Mouse (Mus musculus): ENCODE data around the gene Ttll9.

Ttll9 gene

GRCm38 (mm10) chr2:152962091-152962793 is at the start of gene Ttll9:
Gene Ttll9, plus strand, starts transcription at chr2:152962485.
- peak in 1 of 2 experiments; percentile 7 for DNase-seq (ENCODE audit: low read depth in 2 of 2, low spot score in 2 of 2)

- no peak for DNase-seq (ENCODE audit: low read depth in 2 of 2, low spot score in 2 of 2)
Measured at GRCm38 (mm10) chr2:152913471-152913870, 48.8 kb upstream of the Ttll9 start.

GRCm38 (mm10) chr2:152914310-152915120 is 47.8 kb upstream of the Ttll9 start:
- peak; percentile 63 to 78 for DNase-seq (ENCODE audit: low read depth in 2 of 2, low spot score in 2 of 2)

- no peak for DNase-seq (ENCODE audit: low read depth in 2 of 2, low spot score in 2 of 2)
Measured at GRCm38 (mm10) chr2:152915453-152915852, 46.8 kb upstream of the Ttll9 start.

GRCm38 (mm10) chr2:152916111-152916510 is 46.2 kb upstream of the Ttll9 start:
- no peak for DNase-seq (ENCODE audit: low read depth in 2 of 2, low spot score in 2 of 2)

GRCm38 (mm10) chr2:152917671-152918070 is 44.6 kb upstream of the Ttll9 start:
- DNase-seq (ENCODE audit: low read depth in 2 of 2, low spot score in 2 of 2) = no peak

- DNase-seq (ENCODE audit: low read depth in 2 of 2, low spot score in 2 of 2) = no peak
Measured at GRCm38 (mm10) chr2:152922376-152922775, 39.9 kb upstream of the Ttll9 start.

- no peak for DNase-seq (ENCODE audit: low read depth in 2 of 2, low spot score in 2 of 2)
Measured at GRCm38 (mm10) chr2:152923621-152924020, 38.7 kb upstream of the Ttll9 start.

GRCm38 (mm10) chr2:152924128-152924527 is 38.2 kb upstream of the Ttll9 start:
- DNase-seq (ENCODE audit: low read depth in 2 of 2, low spot score in 2 of 2) = no peak

- no peak for DNase-seq (ENCODE audit: low read depth in 2 of 2, low spot score in 2 of 2)
Measured at GRCm38 (mm10) chr2:152924543-152924942, 37.7 kb upstream of the Ttll9 start.

- no peak for DNase-seq (ENCODE audit: low read depth in 2 of 2, low spot score in 2 of 2)
Measured at GRCm38 (mm10) chr2:152925189-152925872, 37.0 kb upstream of the Ttll9 start.

GRCm38 (mm10) chr2:152926896-152927295 is 35.4 kb upstream of the Ttll9 start:
- DNase-seq (ENCODE audit: low read depth in 2 of 2, low spot score in 2 of 2) = no peak

GRCm38 (mm10) chr2:152927371-152927770 is 34.9 kb upstream of the Ttll9 start:
- no peak for DNase-seq (ENCODE audit: low read depth in 2 of 2, low spot score in 2 of 2)

- DNase-seq (ENCODE audit: low read depth in 2 of 2, low spot score in 2 of 2) = no peak
Measured at GRCm38 (mm10) chr2:152928219-152928987, 33.9 kb upstream of the Ttll9 start.

- no peak for DNase-seq (ENCODE audit: low read depth in 2 of 2, low spot score in 2 of 2)
Measured at GRCm38 (mm10) chr2:152928988-152929370, 33.3 kb upstream of the Ttll9 start.

- DNase-seq (ENCODE audit: low read depth in 2 of 2, low spot score in 2 of 2) = no peak
Measured at GRCm38 (mm10) chr2:152930276-152930675, 32.0 kb upstream of the Ttll9 start.

- no peak for DNase-seq (ENCODE audit: low read depth in 2 of 2, low spot score in 2 of 2)
Measured at GRCm38 (mm10) chr2:152931456-152932160, 30.7 kb upstream of the Ttll9 start.

GRCm38 (mm10) chr2:152933048-152933447 is 29.2 kb upstream of the Ttll9 start, which contains the start of gene Foxs1:
Gene Foxs1, minus strand, starts transcription at chr2:152933208.
- DNase-seq (ENCODE audit: low read depth in 2 of 2, low spot score in 2 of 2) = no peak

- DNase-seq (ENCODE audit: low read depth in 2 of 2, low spot score in 2 of 2) = no peak
Measured at GRCm38 (mm10) chr2:152933614-152934013, 28.7 kb upstream of the Ttll9 start.

GRCm38 (mm10) chr2:152939846-152940245 is 22.4 kb upstream of the Ttll9 start:
- peak; percentile 10 to 50 for DNase-seq (ENCODE audit: low read depth in 2 of 2, low spot score in 2 of 2)
